Mouse (Mus musculus) ES-Bruce4 (cell line): Measurements from ENCODE around the gene Gm21488. TPM values are rescaled to one million over a fixed set of nuclear protein-coding genes. Genes with fewer than 3 reads are reported as not detected.
"Not testable (repeated sequence)": the region's sequence is repeated elsewhere in the genome, so short reads cannot be mapped to it uniquely, and the experiment has no call there.

Experiments used
- H3K27ac ChIP-seq: 2 replicates; pipeline ENCODE4 v1.5.1; 2012; ENCODE audit warnings: low read length, inconsistent platforms; ENCODE audit not compliant: insufficient read depth
- H3K27me3 ChIP-seq: 2 replicates; pipeline ENCODE4 v1.6.1; 2012; ENCODE audit warnings: mild to moderate bottlenecking, low read length, inconsistent platforms; ENCODE audit not compliant: control insufficient read depth, poor library complexity, insufficient read depth, severe bottlenecking
- H3K36me3 ChIP-seq: 2 replicates; pipeline ENCODE4 v1.6.1; 2012; ENCODE audit warnings: inconsistent platforms, mild to moderate bottlenecking, low read length, moderate library complexity; ENCODE audit not compliant: control insufficient read depth, poor library complexity, insufficient read depth, severe bottlenecking
- H3K4me1 ChIP-seq: one replicate; pipeline ENCODE4 v1.8.1; 2011; ENCODE audit warnings: low read length; ENCODE audit not compliant: control insufficient read depth, insufficient read depth
- H3K4me3 ChIP-seq: 2 replicates; pipeline ENCODE4 v1.5.1; 2011; ENCODE audit warnings: low read depth, mild to moderate bottlenecking, low read length
- H3K9ac ChIP-seq: 2 replicates; pipeline ENCODE4 v1.6.1; 2012; ENCODE audit warnings: low read depth, mild to moderate bottlenecking, inconsistent platforms; ENCODE audit not compliant: poor library complexity, severe bottlenecking
- H3K9me3 ChIP-seq: replicated peaks from 2 replicates; pipeline ENCODE4 v1.6.1; 2012; ENCODE audit warnings: mild to moderate bottlenecking, low read length, inconsistent platforms; ENCODE audit not compliant: control insufficient read depth, poor library complexity, insufficient read depth, severe bottlenecking
- polyA plus RNA-seq: library from polyadenylated mRNA; stranded (reverse); fragments of >200 nt; gene quantifications from 2 replicates; pipeline ENCODE4 v1.2.4, GENCODE M21; 2011; ENCODE audit warnings: low read depth; ENCODE audit not compliant: missing spikeins, insufficient read depth, insufficient read length

The Gm21488 gene
- not detected in 2 replicates for polyA plus RNA-seq

- H3K9me3 ChIP-seq, H3K27ac ChIP-seq, H3K4me3 ChIP-seq, H3K9ac ChIP-seq, H3K4me1 ChIP-seq, H3K27me3 ChIP-seq, H3K36me3 ChIP-seq: not testable (repeated sequence)
Measured at GRCm38 (mm10) chrY:27521820-27522219, at the start of gene Gm21488. TSS of gene Gm21488 (minus strand) at chrY:27521920.
